Mouse (Mus musculus) hematopoietic stem cell, adult 5-6 weeks (primary cell): Measurements from ENCODE around the gene Pot1b. TPM values are rescaled to one million over a fixed set of nuclear protein-coding genes. Genes with fewer than 3 reads are reported as not detected.

Experiments
- ATAC-seq, 2 experiments: fragments of 125-278 bp in 1 of 2; replicated peaks in 1 of 2; 2 replicates each; pipeline ENCODE4 v1.8.0; 2016 to 2017; ENCODE audit warnings: inconsistent platforms in 2 of 2, mild to moderate bottlenecking in 2 of 2, moderate number of reproducible peaks in 2 of 2, low read depth in 1 of 2, moderate TSS enrichment in 1 of 2; ENCODE audit not compliant: low FRiP score in 2 of 2, poor library complexity in 2 of 2, severe bottlenecking in 2 of 2, insufficient read depth in 1 of 2, low TSS enrichment in 1 of 2
- total RNA-seq: library from RNA; stranded (forward); fragments of 172-1452, 232-1000 nt; gene quantifications from 2 replicates; pipeline ENCODE4 v1.2.3, GENCODE M21; 2017

The Pot1b gene
- total RNA-seq, result 58.2 and 69.2 TPM in 2 replicates

DNA sequence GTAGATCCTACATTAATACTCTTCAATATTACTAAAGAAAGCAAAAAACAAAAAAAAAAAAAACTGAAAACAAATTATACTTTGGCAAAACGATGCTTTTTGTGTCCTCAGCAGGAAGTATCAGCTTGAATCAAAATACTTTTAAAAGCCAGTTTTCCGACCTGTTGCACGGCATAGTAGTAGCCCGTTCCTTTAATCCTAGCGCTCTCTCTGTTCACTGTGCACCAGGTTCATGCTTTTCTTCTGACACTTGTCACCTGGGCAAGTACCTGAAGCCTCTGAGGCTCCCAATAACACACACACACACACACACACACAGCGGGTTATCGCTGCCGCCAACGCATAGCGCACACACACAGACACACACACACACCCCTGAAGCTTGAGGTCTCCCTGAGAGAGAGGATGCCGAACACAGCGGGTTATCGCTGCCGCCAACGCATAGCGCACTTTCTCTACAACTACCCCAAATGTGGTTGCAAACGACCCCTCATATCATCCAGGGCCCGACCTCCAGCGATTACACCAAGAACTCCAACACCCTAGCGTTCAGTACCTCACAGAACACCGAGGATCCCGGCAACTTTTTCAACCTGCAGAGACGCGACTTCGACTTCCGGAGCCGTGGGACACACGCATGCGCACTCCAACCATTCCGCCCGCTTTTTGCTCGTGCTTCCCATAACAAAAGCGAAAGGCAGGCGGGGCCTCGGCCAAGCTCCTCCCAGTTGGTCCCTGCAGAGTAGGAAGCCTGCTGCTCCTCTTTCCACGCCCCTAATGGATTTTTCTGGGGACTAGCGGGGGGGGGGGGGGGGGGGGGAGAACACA is at the start of gene Pot1b:
TSS of gene Pot1b (minus strand) at position 645 of the 828 bp plus-strand sequence.
- peak; percentile 98 to 99 for ATAC-seq

DNA sequence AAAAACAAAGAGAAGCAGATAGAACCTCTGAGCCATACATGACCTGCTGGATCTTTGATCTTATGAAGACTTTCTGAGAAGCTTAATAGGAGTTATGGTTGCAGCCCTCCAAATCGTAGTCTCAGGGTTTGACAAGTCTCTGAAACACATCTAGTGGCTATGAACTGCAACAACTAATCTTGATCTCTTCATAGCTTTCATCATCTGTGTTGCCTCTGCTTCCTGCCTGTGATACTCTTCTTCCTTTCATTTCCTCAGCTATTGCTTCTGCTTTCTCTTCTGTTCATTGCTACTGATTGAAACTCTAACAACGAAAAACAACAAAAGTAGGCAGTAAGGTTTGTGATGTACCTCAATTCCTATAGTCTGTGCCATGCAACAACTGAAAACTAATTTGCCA is 38.7 kb upstream of the Pot1b start:
- ATAC-seq, result no peak

DNA sequence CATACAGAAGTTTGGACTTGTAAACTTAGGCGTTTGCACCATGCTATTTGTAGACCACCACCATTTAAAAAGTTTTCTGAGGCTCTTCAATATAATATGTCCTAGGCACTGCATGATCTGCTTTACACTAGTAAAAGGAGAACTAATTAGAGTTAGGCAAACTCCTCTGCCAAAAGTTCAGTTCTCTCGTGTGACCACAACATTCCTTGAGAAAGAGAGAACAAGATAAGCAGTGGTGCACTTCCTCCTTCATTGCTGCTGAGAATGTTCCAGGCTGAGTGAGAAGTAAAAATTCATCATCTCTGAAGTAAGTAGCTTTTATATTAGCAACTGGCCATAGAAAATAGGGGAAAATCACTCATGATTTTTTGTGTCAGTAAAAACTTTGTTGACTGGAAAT is 37.4 kb upstream of the Pot1b start, which contains the start of gene Adgre4:
TSS of gene Adgre4 (plus strand) at position 199 of the 400 bp plus-strand sequence.
- ATAC-seq, result peak; percentile 93 to 94

DNA sequence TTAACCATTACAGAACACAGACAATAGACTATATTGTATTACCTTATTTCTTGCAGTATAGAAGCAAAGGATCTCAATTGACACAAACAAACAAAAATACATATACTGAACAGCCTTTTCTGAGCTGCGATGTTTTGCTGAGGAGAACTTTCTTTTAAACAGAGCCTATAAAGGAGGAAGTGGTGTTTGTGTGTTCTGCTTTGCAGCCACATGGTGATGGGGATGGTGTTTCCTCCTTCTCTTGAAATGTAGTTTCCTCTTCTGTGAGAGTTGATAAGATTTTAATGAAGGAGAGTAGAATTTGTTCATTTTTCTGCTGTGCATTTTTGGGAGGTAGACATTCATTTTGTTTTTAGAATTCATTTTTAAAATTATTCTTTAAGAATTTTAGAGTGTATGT is 24.2 kb upstream of the Pot1b start:
- peak; percentile 98 for ATAC-seq

DNA sequence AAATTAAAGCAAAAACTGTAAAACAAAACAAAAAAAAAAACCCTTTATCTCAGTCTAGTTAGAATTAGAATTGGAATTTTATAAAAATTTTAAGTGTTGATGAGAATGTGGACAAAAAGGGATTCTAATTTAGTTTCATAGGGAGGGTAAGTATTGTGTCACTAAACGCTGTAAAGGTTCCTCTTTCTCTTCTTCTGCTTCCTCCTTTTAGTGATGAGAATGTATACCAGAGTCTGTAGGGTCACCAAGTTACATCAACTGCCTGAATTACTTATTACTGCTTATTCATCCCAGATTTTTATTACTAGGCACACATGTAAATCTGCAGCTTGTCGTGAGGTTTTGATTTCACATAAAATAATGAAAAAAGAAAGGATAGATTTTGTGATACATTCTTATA is 13.8 kb upstream of the Pot1b start:
- ATAC-seq, result peak; percentile 87 to 91

DNA sequence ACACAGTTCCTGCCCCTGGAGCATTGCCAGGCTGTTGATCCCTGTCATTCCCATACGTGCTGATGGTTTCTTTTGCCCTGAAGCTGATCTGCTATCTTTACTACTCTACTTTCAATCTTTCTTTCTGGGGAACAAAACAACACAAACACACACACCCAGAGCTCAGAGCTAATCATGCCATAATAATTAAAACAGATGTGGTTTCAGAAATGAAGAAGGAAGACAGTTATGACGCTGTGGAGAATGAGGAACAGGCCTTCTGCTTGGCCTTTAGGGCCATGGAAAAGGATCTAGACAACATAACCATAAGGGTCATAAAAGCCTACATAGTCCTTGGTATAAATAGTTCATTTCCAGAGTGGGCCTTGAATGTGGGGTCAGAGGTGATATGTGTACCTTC is 9.8 kb upstream of the Pot1b start:
- peak; percentile 29 to 44; a peak in 1 of 4 replicates for ATAC-seq

DNA sequence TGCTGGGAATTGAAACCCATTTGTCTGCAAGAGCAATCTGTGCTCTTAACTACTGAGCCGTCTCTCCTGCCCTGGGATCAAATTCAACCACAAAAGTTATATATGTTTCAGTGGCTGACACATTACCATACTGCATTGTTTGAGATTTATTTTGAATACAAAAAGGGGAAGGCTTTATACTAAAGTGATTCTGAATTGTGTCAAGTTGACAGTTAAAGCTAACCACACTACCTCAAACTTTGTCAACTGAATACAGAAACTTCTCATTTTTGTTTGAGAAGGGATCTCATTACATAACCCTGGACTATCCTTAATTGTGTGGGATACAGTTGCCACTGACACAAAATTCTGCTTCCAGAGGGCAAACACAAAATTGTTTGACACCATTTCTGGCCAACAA is 8.8 kb upstream of the Pot1b start:
- peak; percentile 72 to 89 for ATAC-seq

DNA sequence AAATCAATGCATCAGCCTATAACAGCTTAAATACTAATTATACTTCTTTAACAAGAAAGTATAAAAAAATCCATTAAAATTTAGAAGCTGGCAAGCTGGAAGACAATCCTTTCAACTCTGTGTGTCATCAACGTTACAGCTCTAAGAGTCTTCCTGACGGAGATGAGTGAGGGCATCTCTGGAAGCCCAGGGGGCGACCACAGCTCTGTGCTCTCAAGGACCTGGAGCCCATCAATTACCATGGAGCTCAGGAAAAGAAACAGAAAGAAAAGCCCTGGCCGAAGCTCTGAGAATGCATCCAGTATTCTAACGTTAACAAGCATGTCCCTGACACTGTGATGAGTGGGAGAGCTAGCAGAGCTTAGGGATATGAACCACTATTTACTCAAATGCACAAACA is 9.6 kb downstream of the Pot1b start:
- no peak for ATAC-seq

DNA sequence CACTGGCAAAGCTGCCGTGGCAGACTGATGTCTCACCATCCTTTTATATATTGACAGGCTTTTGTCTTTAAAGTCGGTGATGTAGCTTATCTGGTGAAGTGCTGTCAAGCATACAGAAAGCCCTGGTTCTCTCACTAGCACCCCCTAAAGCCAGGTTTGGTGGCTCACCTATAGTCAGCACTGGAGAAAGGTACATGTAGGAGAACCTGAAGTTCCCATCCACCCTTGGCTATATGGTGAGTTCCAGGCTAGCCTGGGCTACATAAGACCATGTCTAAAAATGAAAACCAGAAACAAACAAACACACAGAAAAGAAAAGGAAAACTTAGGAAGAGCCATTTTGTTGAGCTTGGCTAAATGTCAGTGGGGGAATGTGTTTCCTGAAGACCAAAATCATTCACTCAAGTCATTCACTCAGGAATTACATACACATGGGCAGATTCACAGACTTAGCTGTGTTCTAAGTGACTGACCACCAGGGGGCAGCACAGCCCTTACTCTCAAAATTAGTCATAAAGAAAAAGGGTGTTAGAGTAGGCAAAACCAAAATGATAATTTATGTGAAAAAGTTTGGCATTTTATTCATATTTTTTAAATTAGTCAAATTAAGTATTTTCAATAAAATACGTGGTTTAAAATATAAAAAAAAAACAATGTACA is 10.1 kb downstream of the Pot1b start:
- ATAC-seq, result peak; percentile 84 to 92

DNA sequence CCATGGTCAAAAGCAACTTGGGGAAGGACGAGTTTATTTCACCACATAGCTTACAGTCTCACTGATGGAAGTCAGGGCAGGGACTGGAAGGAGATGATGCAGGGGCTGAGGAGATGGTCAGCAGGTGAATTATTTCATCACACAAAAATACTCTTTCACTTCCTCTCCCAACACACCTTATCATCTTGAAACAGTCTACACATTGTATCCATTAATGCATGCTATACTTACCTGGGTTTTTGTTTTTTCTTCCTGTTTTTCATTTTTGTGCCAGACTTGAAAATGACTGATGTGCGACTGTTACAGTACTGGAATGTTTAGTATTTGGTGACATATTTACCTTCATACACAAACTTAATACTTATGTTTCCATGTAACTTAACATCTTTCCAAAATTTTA is 13.0 kb downstream of the Pot1b start:
- no peak for ATAC-seq

DNA sequence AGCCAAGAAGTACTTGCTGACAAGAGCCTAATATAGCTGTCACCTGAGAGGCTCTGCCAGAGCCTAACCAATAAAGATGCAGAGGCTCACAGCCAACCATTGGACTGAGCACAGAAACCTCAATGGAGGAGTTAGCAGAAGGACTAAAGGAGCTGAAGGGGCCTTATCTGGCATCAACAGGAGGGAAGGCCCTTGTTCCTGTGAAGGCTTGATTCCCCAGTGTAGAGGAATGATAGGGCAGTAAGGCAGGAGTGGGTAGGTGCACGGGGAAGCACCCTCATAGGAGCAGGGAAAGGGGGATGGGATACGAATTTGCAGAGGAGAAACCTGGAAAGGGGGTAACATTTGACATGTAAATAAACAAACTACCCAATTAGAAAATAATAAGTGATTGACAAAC is 51.3 kb downstream of the Pot1b start:
- ATAC-seq, result no peak

DNA sequence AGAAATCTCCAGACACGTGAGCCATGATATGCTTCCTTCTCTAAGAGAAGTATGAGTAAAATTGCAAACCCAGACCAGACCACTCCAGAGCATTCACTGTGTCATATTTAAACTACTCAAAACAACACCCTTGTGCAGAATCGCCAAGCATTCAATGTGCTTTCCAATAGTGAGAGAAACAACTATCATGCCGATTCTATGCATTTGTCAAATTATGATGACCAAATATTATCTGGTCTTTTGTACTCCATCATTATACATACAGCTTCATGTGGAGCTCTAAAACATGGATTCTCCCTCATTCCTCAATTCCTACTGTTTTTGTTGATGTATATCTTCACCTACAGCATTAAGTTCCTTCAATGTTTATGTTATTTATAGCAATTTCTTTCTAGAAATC is 87.3 kb downstream of the Pot1b start, which contains the start of gene Vmn2r118:
TSS of gene Vmn2r118 (minus strand) at position 101 of the 400 bp plus-strand sequence.
- ATAC-seq, result no peak

Other genes with a start within 250 kb of the Pot1b start
- gene Vmn2r118, start 87.4 kb downstream of the Pot1b start, total RNA-seq, result not detected in 2 replicates
- 1.5 and 3.2 TPM in 2 replicates for gene Adgre4, start 37.4 kb upstream of the Pot1b start, total RNA-seq
- 10.6 and 17.1 TPM in 2 replicates for gene Zfp119a, start 166.3 kb upstream of the Pot1b start, total RNA-seq
- 12.4 and 27.8 TPM in 2 replicates for gene Zfp959, start 179.5 kb upstream of the Pot1b start, total RNA-seq
- 7.8 and 8.4 TPM in 2 replicates for gene Zfp119b, start 236.9 kb upstream of the Pot1b start, total RNA-seq
- gene Ebi3, start 240.0 kb upstream of the Pot1b start, total RNA-seq, result 12.8 and 22.6 TPM in 2 replicates
- 24.3 and 29.5 TPM in 2 replicates for gene Yju2, start 246.5 kb upstream of the Pot1b start, total RNA-seq